Mouse (Mus musculus): ENCODE measurements around the gene Taf1c. TPM values are rescaled to one million over a fixed set of nuclear protein-coding genes. Genes with fewer than 3 reads are reported as not detected.

The Taf1c gene
- polyA plus RNA-seq (2015; fragmentation: Illumina TruSeq; extraction: RNeasy Lipid Tissue Mini Kit (QIAGEN cat#74804); ENCODE audit: low read depth, low replicate concordance) = 8.3 TPM

DNA sequence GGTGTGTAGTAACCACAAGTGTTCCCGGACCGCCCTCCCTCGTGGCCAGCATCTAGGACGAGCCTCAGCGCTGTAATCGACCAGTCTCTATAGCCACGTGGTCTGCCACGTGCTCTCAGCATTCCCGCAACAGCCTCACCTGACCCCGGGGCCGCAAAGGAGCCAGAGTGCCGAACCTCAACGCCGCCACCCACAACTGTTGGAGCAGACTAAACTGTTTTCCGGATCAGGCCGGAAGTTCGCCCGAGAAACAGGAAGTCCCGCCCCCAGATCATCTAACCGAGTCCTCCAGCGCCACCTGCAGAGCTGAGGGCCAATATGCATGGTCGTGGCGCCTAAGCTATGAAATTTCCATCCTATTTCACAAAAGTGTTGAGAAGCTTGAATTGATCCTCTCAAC is at the start of gene Taf1c:
Taf1c (minus strand) TSS at position 227 of the 400 bp plus-strand sequence.

DNA sequence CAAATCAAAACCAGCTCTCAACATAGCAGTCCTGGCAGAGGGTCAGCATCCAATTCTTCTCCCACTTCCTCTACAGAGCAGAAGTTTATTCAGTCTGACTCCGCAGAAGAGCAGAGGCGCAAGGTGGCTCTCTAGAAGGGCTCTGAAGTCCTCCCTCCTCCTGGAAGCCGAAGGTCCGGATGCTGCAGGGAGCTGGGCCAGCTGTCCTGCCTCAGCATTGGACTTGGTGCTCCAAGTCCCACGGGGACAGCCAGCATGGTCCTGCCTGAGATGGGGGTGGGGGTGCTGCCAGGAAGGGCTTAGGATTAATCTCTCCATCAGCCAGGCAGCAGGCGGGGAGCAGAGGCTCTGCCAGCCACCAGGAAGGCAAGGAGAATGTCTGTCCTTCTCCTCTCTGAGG is 30.4 kb upstream of the Taf1c start, which contains the start of gene Kcng4:
Kcng4 (minus strand) TSS at position 303 of the 400 bp plus-strand sequence.

DNA sequence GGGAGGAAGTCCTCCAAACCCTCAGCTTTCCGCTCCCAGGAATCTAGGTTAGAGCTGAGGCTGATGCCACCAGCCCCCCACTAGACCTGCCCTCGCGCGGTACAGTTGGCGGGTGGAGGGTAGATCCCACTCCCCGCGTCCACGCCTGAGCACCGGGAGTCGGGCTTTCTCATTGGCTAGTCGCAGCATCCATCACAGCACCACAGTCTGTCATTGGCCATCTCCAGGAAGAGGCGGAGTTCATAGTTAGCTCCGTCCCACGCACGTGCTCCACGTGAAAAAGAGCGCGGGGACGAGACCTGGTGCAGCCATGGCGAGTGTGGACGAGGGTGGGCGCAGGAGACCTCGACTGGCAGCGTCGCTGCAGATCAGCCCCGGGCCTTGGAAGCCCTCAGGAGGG is 7.4 kb upstream of the Taf1c start, which contains the start of gene Adad2:
Adad2 (plus strand) TSS at position 277 of the 400 bp plus-strand sequence.

DNA sequence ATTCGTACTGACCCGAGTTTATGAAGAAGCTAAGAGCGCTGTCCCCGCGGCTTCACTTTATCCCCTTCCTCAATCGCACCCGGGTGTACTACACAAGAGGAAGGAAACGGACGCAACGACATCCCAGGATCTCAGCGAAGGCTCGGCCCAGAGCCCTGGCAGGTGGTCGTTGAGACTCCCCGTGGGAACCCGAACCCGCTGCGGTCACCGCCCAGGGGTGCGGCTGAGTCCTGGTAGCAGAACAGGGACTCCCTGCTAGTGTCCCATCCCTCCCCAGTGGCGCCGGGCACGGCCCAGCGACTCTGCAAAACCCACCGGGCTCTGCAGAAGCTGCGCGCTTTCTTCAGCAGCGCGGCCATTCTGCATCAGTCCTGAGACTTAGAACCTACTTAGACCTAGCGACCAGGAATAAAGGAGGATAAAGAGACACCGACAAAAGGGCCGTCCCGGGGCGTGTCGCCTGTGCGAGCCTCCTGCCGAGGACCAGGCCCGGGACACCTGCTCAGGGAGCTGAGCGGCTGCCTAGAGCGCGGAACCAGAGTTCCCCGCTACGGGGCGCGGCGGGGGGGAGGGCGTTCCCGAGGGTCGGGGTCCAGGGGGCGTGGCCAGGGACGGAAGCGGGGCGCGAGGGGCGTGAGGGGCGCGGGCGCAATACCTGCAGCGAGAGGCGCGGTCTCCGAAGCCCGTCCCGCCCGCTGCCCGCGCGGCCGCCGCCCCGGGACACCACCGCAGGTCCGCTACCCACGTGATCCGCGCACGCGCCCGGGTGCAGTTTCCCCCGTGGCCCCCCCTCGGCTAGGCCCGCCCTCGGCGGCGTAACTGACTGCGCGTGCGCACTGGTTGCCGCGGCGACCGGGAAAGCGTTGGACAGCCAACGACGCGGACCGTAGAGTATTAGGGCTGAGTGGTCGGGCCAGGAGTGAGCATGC is 30.3 kb downstream of the Taf1c start, which contains the start of the genes Hsdl1 and Dnaaf1:
Hsdl1 (minus strand) TSS at position 747 of the 929 bp plus-strand sequence.
Dnaaf1 (plus strand) TSS at position 799 of the 929 bp plus-strand sequence.

DNA sequence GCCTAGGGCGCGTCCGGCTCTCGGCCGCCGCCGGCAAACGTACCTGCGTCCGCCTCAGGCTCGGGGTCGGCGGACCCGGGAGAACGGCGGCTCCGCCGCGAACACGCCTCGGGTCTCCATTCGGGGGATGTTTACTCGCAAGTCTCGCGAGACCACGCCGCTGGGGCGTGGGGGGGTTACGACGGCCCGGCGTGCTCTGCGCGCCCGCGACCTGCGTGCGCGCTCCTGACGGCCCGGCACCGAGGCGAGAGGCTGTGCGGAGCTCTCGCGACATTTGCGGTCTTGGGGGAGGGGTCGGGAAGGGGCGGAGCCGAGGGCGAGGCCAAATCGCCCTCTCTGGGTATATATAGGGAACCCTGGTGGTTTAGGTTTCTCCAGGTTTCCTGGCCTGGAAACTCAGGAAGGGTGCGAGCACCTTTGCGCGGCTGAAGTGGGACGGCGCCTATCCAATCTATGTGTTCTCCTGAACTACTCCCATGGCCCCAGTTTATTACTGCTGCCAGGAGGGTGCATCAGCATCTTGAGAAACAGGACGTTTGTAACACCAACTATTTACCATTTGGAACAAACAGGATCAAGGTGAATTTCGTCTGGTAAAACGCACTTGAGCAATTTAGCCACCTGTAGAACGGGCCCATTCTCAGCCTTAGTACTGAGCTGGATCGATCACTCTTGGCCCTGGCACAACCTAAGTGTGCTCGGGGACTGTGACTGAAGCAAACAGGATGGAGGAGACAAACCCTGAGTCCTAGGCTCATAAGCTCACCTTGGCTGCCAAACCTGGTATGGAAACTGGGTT is 46.2 kb downstream of the Taf1c start, which contains the start of gene Mbtps1:
Mbtps1 (minus strand) TSS at position 133 of the 799 bp plus-strand sequence.

Other genes starting within 250 kb of the Taf1c start
- gene Mlycd, start 210.3 kb downstream of the Taf1c start, polyA plus RNA-seq (2015; fragmentation: Illumina TruSeq; extraction: RNeasy Lipid Tissue Mini Kit (QIAGEN cat#74804); ENCODE audit: low read depth, low replicate concordance) = 26.3 TPM
- 0.76 TPM for gene Osgin1, start 171.1 kb downstream of the Taf1c start, polyA plus RNA-seq (2015; fragmentation: Illumina TruSeq; extraction: RNeasy Lipid Tissue Mini Kit (QIAGEN cat#74804); ENCODE audit: low read depth, low replicate concordance)
- gene Necab2, start 158.5 kb downstream of the Taf1c start, polyA plus RNA-seq (2015; fragmentation: Illumina TruSeq; extraction: RNeasy Lipid Tissue Mini Kit (QIAGEN cat#74804); ENCODE audit: low read depth, low replicate concordance) = 70.0 TPM
- gene Slc38a8, start 103.5 kb downstream of the Taf1c start, polyA plus RNA-seq (2015; fragmentation: Illumina TruSeq; extraction: RNeasy Lipid Tissue Mini Kit (QIAGEN cat#74804); ENCODE audit: low read depth, low replicate concordance) = not detected
- 54.4 TPM for gene Mbtps1, start 46.5 kb downstream of the Taf1c start, polyA plus RNA-seq (2015; fragmentation: Illumina TruSeq; extraction: RNeasy Lipid Tissue Mini Kit (QIAGEN cat#74804); ENCODE audit: low read depth, low replicate concordance)
- 35.0 TPM for gene Hsdl1, start 30.0 kb downstream of the Taf1c start, polyA plus RNA-seq (2015; fragmentation: Illumina TruSeq; extraction: RNeasy Lipid Tissue Mini Kit (QIAGEN cat#74804); ENCODE audit: low read depth, low replicate concordance)
- gene Dnaaf1, start 30.0 kb downstream of the Taf1c start, polyA plus RNA-seq (2015; fragmentation: Illumina TruSeq; extraction: RNeasy Lipid Tissue Mini Kit (QIAGEN cat#74804); ENCODE audit: low read depth, low replicate concordance) = 0.30 TPM
- 0.31 TPM for gene Adad2, start 7.5 kb upstream of the Taf1c start, polyA plus RNA-seq (2015; fragmentation: Illumina TruSeq; extraction: RNeasy Lipid Tissue Mini Kit (QIAGEN cat#74804); ENCODE audit: low read depth, low replicate concordance)
- gene Kcng4, start 30.5 kb upstream of the Taf1c start, polyA plus RNA-seq (2015; fragmentation: Illumina TruSeq; extraction: RNeasy Lipid Tissue Mini Kit (QIAGEN cat#74804); ENCODE audit: low read depth, low replicate concordance) = 8.4 TPM
- 13.4 TPM for gene Wfdc1, start 61.1 kb upstream of the Taf1c start, polyA plus RNA-seq (2015; fragmentation: Illumina TruSeq; extraction: RNeasy Lipid Tissue Mini Kit (QIAGEN cat#74804); ENCODE audit: low read depth, low replicate concordance)
- 0.61 TPM for gene Atp2c2, start 94.8 kb upstream of the Taf1c start, polyA plus RNA-seq (2015; fragmentation: Illumina TruSeq; extraction: RNeasy Lipid Tissue Mini Kit (QIAGEN cat#74804); ENCODE audit: low read depth, low replicate concordance)
- 9.2 TPM for gene Tldc1, start 173.2 kb upstream of the Taf1c start, polyA plus RNA-seq (2015; fragmentation: Illumina TruSeq; extraction: RNeasy Lipid Tissue Mini Kit (QIAGEN cat#74804); ENCODE audit: low read depth, low replicate concordance)
- gene Cotl1, start 235.3 kb upstream of the Taf1c start, polyA plus RNA-seq (2015; fragmentation: Illumina TruSeq; extraction: RNeasy Lipid Tissue Mini Kit (QIAGEN cat#74804); ENCODE audit: low read depth, low replicate concordance) = 74.6 TPM